Mouse (Mus musculus): ENCODE measurements around the gene 2810006K23Rik. TPM values are rescaled to one million over a fixed set of nuclear protein-coding genes. Genes with fewer than 3 reads are reported as not detected.
"Not testable (repeated sequence)": the region's sequence is repeated elsewhere in the genome, so short reads cannot be mapped to it uniquely, and the experiment has no call there.

The 2810006K23Rik gene
- total RNA-seq, 2 experiments from 2014 or later, result 14.0 TPM

- DNase-seq (ENCODE audit: low spot score in 2 of 2), result not testable (repeated sequence)
Measured at GRCm38 (mm10) chr5:124341753-124342339, 14.0 kb downstream of the 2810006K23Rik start.

GRCm38 (mm10) chr5:124342897-124343296 is 15.0 kb downstream of the 2810006K23Rik start:
- no peak for DNase-seq (ENCODE audit: low spot score in 2 of 2)

- DNase-seq (ENCODE audit: low spot score in 2 of 2), result peak in 1 of 2 experiments; percentile 25
Measured at GRCm38 (mm10) chr5:124349196-124349595, 21.3 kb downstream of the 2810006K23Rik start.

- no peak for DNase-seq (ENCODE audit: low spot score in 2 of 2)
Measured at GRCm38 (mm10) chr5:124350350-124350749, 22.5 kb downstream of the 2810006K23Rik start.

GRCm38 (mm10) chr5:124351111-124351560 is 23.2 kb downstream of the 2810006K23Rik start:
- peak; percentile 61 to 82 for DNase-seq (ENCODE audit: low spot score in 2 of 2)

- DNase-seq (ENCODE audit: low spot score in 2 of 2), result no peak
Measured at GRCm38 (mm10) chr5:124351604-124352003, 23.7 kb downstream of the 2810006K23Rik start.

- peak; percentile 53 to 75 for DNase-seq (ENCODE audit: low spot score in 2 of 2)
Measured at GRCm38 (mm10) chr5:124352141-124352920, 24.4 kb downstream of the 2810006K23Rik start.

GRCm38 (mm10) chr5:124353011-124353725 is 25.3 kb downstream of the 2810006K23Rik start:
- no peak for DNase-seq (ENCODE audit: low spot score in 2 of 2)

GRCm38 (mm10) chr5:124353726-124354547 is 26.0 kb downstream of the 2810006K23Rik start:
- DNase-seq (ENCODE audit: low spot score in 2 of 2), result peak in 1 of 2 experiments; percentile 46

GRCm38 (mm10) chr5:124354574-124355424 is 26.9 kb downstream of the 2810006K23Rik start:
- DNase-seq (ENCODE audit: low spot score in 2 of 2), result peak in 1 of 2 experiments; percentile 27

GRCm38 (mm10) chr5:124355425-124355959 is 27.6 kb downstream of the 2810006K23Rik start:
- no peak for DNase-seq (ENCODE audit: low spot score in 2 of 2)

GRCm38 (mm10) chr5:124356695-124357094 is 28.8 kb downstream of the 2810006K23Rik start:
- DNase-seq (ENCODE audit: low spot score in 2 of 2), result no peak

- DNase-seq (ENCODE audit: low spot score in 2 of 2), result no peak
Measured at GRCm38 (mm10) chr5:124359641-124360040, 31.8 kb downstream of the 2810006K23Rik start.

GRCm38 (mm10) chr5:124362982-124363381 is 35.1 kb downstream of the 2810006K23Rik start, which contains the start of gene Cdk2ap1:
Cdk2ap1 (minus strand) TSS chr5:124363082.
- not testable (repeated sequence) for DNase-seq (ENCODE audit: low spot score in 2 of 2)

- DNase-seq (ENCODE audit: low spot score in 2 of 2), result peak in 1 of 2 experiments; percentile 33
Measured at GRCm38 (mm10) chr5:124364173-124364918, 36.5 kb downstream of the 2810006K23Rik start.

- DNase-seq (ENCODE audit: low spot score in 2 of 2), result no peak
Measured at GRCm38 (mm10) chr5:124365754-124366153, 37.9 kb downstream of the 2810006K23Rik start.

- no peak for DNase-seq (ENCODE audit: low spot score in 2 of 2)
Measured at GRCm38 (mm10) chr5:124366721-124367120, 38.8 kb downstream of the 2810006K23Rik start.

GRCm38 (mm10) chr5:124374298-124374697 is 46.4 kb downstream of the 2810006K23Rik start:
- DNase-seq (ENCODE audit: low spot score in 2 of 2), result no peak

- no peak for DNase-seq (ENCODE audit: low spot score in 2 of 2)
Measured at GRCm38 (mm10) chr5:124376401-124376800, 48.5 kb downstream of the 2810006K23Rik start.
